Mouse (Mus musculus) erythroblast, embryonic 14.5 days (primary cell): ENCODE data around the gene Vsx2. TPM values are rescaled to one million over a fixed set of nuclear protein-coding genes. Genes with fewer than 3 reads are reported as not detected.

ENCODE experiments used
- H3K27me3 ChIP-seq: 2 replicates; pipeline ENCODE4 v1.6.1; 2012; ENCODE audit warnings: inconsistent platforms; ENCODE audit not compliant: control insufficient read depth
- H3K36me3 ChIP-seq: 2 replicates; pipeline ENCODE4 v1.6.1; 2012; ENCODE audit warnings: mild to moderate bottlenecking, inconsistent platforms; ENCODE audit not compliant: control insufficient read depth
- H3K4me1 ChIP-seq: 2 replicates; pipeline ENCODE4 v1.6.1; 2012; ENCODE audit warnings: inconsistent platforms; ENCODE audit not compliant: control insufficient read depth
- H3K4me3 ChIP-seq: replicated peaks from 2 replicates; pipeline ENCODE3; 2012; ENCODE audit warnings: moderate library complexity, mild to moderate bottlenecking, inconsistent platforms
- H3K9me3 ChIP-seq: 2 replicates; pipeline ENCODE4 v1.6.1; 2012; ENCODE audit warnings: low read length, inconsistent platforms, mixed read lengths; ENCODE audit not compliant: control insufficient read depth
- GATA1 ChIP-seq: IDR thresholded peaks from 2 replicates; pipeline ENCODE4 v1.6.1; 2012; ENCODE audit warnings: low read length, inconsistent platforms, mixed read lengths
- TAL1 ChIP-seq: IDR thresholded peaks from 3 replicates; pipeline ENCODE4 v1.6.1; 2012; ENCODE audit warnings: low read length, inconsistent platforms, mixed read lengths
- polyA plus RNA-seq: library from polyadenylated mRNA; stranded (reverse); fragments of >175 nt; gene quantifications from 2 replicates; pipeline ENCODE4 v1.2.3, GENCODE M21; 2012

Vsx2 gene
- polyA plus RNA-seq, 1 experiment, result not detected

- H3K27me3 ChIP-seq, result peaks cover 33% of the 10 kb centered on the region
- no peak overlapping the region for H3K4me3 ChIP-seq
- H3K36me3 ChIP-seq, result no peaks in the 10 kb centered on the region
- H3K9me3 ChIP-seq, result no peaks in the 10 kb centered on the region
- TF ChIP-seq TAL1 (no peak), GATA1 (no peak)
- H3K4me1 ChIP-seq, result no peaks in the 10 kb centered on the region
These were observed 55.6 kb downstream of the Vsx2 start for GRCm38 (mm10) chr12:84625116-84625515.

GRCm38 (mm10) chr12:84631867-84632266 is 62.3 kb downstream of the Vsx2 start:
- Histone ChIP-seq H3K27me3 (peaks cover 8% of the 10 kb centered on the region), H3K36me3 (no peaks in the 10 kb centered on the region), H3K4me1 (no peaks in the 10 kb centered on the region), H3K9me3 (no peaks in the 10 kb centered on the region), H3K4me3 (no peak overlapping the region)
- TF ChIP-seq TAL1 (no peak), GATA1 (no peak)

- no peaks in the 10 kb centered on the region for H3K9me3 ChIP-seq
- no peaks in the 10 kb centered on the region for H3K4me1 ChIP-seq
- no peak for TF ChIP-seq GATA1
- no peak for TF ChIP-seq TAL1
- no peak overlapping the region for H3K4me3 ChIP-seq
- peaks cover 53% of the 10 kb centered on the region for H3K27me3 ChIP-seq
- no peaks in the 10 kb centered on the region for H3K36me3 ChIP-seq
These were observed 70.7 kb downstream of the Vsx2 start for GRCm38 (mm10) chr12:84640253-84640652.

GRCm38 (mm10) chr12:84640654-84641053 is 71.1 kb downstream of the Vsx2 start, which contains the start of gene Vrtn:
Gene Vrtn (plus strand): TSS chr12:84641019.
- Histone ChIP-seq H3K9me3 (no peaks in the 10 kb centered on the region), H3K27me3 (peaks cover 53% of the 10 kb centered on the region), H3K4me3 (no peak within 1 kb of the TSS), H3K4me1 (no peaks in the 10 kb centered on the region), H3K36me3 (no peaks in the 10 kb centered on the region)
- TF ChIP-seq GATA1, result no peak
- TF ChIP-seq TAL1, result no peak

Other genes starting within 250 kb of the Vsx2 start
- 0.84 and 1.3 TPM in 2 replicates for gene Coq6, start 208.1 kb upstream of the Vsx2 start, polyA plus RNA-seq
- 0.03 and 0.10 TPM in 2 replicates for gene Fam161b, start 207.9 kb upstream of the Vsx2 start, polyA plus RNA-seq
- gene Entpd5, start 160.7 kb upstream of the Vsx2 start, polyA plus RNA-seq, result 0.15 and 0.21 TPM in 2 replicates
- 0.03 and 0.05 TPM in 2 replicates for gene Bbof1, start 160.7 kb upstream of the Vsx2 start, polyA plus RNA-seq
- gene Rnf113a2, start 152.6 kb upstream of the Vsx2 start, polyA plus RNA-seq, result 4.3 and 4.9 TPM in 2 replicates
- 0.02 TPM in 1 of 2 replicates, not detected in the other for gene Aldh6a1, start 118.8 kb upstream of the Vsx2 start, polyA plus RNA-seq
- gene Lin52, start 118.3 kb upstream of the Vsx2 start, polyA plus RNA-seq, result 0.05 and 0.09 TPM in 2 replicates
- 0.03 TPM in 2 replicates for gene Abcd4, start 47.7 kb downstream of the Vsx2 start, polyA plus RNA-seq
- gene Vrtn, start 71.3 kb downstream of the Vsx2 start, polyA plus RNA-seq, result not detected in 2 replicates
- 0.02 and 0.04 TPM in 2 replicates for gene Syndig1l, start 129.1 kb downstream of the Vsx2 start, polyA plus RNA-seq
- 5.0 TPM in 2 replicates for gene Npc2, start 203.4 kb downstream of the Vsx2 start, polyA plus RNA-seq
- 9.7 and 10.3 TPM in 2 replicates for gene Isca2, start 203.5 kb downstream of the Vsx2 start, polyA plus RNA-seq